Mouse (Mus musculus) myocyte (in vitro differentiated cells): ENCODE measurements around the gene Zfp69.

Source experiments
- MAX ChIP-seq: IDR thresholded peaks from one replicate; pipeline ENCODE4 v1.6.1; 2011; ENCODE audit warnings: low read depth, mild to moderate bottlenecking, control low read depth
- POLR2A ChIP-seq: IDR thresholded peaks from one replicate; pipeline ENCODE4 v1.6.1; 2011; ENCODE audit warnings: low read depth, mild to moderate bottlenecking, control low read depth, moderate library complexity; ENCODE audit not compliant: insufficient read length

GRCm38 (mm10) chr4:121001042-121001441 lies 49.5 kb upstream of the Zfp69 start:
- TF ChIP-seq POLR2A = no peak
- no peak for TF ChIP-seq MAX
